Mouse (Mus musculus): ENCODE results near the gene Calcoco1.

Calcoco1 gene

GRCm38 (mm10) chr15:102742589-102742988 is 20.6 kb upstream of the Calcoco1 start:
- in situ Hi-C loops (cut with MboI; ENCODE audit: unreplicated experiment in 2 of 2): loop anchor here (5.0 kb wide), 1 partner anchor 45 kb away; no protein-coding TSS in a partner anchor

- in situ Hi-C loops (cut with MboI; ENCODE audit: unreplicated experiment in 2 of 2): loop anchor here (5.0 kb wide), 1 partner anchor 42 kb away; no protein-coding TSS in a partner anchor
These were observed 17.7 kb upstream of the Calcoco1 start for GRCm38 (mm10) chr15:102739520-102740297.

GRCm38 (mm10) chr15:102738434-102738833 is 16.5 kb upstream of the Calcoco1 start:
- in situ Hi-C loops (cut with MboI; ENCODE audit: unreplicated experiment in 2 of 2): no loop called here

- in situ Hi-C loops (cut with MboI; ENCODE audit: unreplicated experiment in 2 of 2): no loop called here
These were observed 15.1 kb upstream of the Calcoco1 start for GRCm38 (mm10) chr15:102737092-102737491.

- in situ Hi-C loops (cut with MboI; ENCODE audit: unreplicated experiment in 2 of 2): no loop called here
These were observed 14.4 kb upstream of the Calcoco1 start for GRCm38 (mm10) chr15:102736127-102736944.

- in situ Hi-C loops (cut with MboI; ENCODE audit: unreplicated experiment in 2 of 2): no loop called here
These were observed 13.1 kb upstream of the Calcoco1 start for GRCm38 (mm10) chr15:102735031-102735430.

GRCm38 (mm10) chr15:102733759-102734531 is 12.0 kb upstream of the Calcoco1 start:
- in situ Hi-C loops (cut with MboI; ENCODE audit: unreplicated experiment in 2 of 2): no loop called here

GRCm38 (mm10) chr15:102733233-102733632 is 11.3 kb upstream of the Calcoco1 start:
- in situ Hi-C loops (cut with MboI; ENCODE audit: unreplicated experiment in 2 of 2): no loop called here

GRCm38 (mm10) chr15:102732406-102732805 is 10.4 kb upstream of the Calcoco1 start:
- in situ Hi-C loops (cut with MboI; ENCODE audit: unreplicated experiment in 2 of 2): no loop called here

GRCm38 (mm10) chr15:102727951-102728350 is 6.0 kb upstream of the Calcoco1 start:
- in situ Hi-C loops (cut with MboI; ENCODE audit: unreplicated experiment in 2 of 2): no loop called here

GRCm38 (mm10) chr15:102723358-102724135 is 1.6 kb upstream of the Calcoco1 start:
- in situ Hi-C loops (cut with MboI; ENCODE audit: unreplicated experiment in 2 of 2): no loop called here

GRCm38 (mm10) chr15:102722500-102722931 is 538 bp upstream of the Calcoco1 start:
- in situ Hi-C loops (cut with MboI; ENCODE audit: unreplicated experiment in 2 of 2): no loop called here

- in situ Hi-C loops (cut with MboI; ENCODE audit: unreplicated experiment in 2 of 2): no loop called here
These were observed 721 bp downstream of the Calcoco1 start for GRCm38 (mm10) chr15:102721016-102721898.

- in situ Hi-C loops (cut with MboI; ENCODE audit: unreplicated experiment in 2 of 2): no loop called here
These were observed 5.8 kb downstream of the Calcoco1 start for GRCm38 (mm10) chr15:102716132-102716531.

- in situ Hi-C loops (cut with MboI; ENCODE audit: unreplicated experiment in 2 of 2): no loop called here
These were observed 14.2 kb downstream of the Calcoco1 start for GRCm38 (mm10) chr15:102707736-102708269.

GRCm38 (mm10) chr15:102705923-102706503 is 16.0 kb downstream of the Calcoco1 start:
- in situ Hi-C loops (cut with MboI; ENCODE audit: unreplicated experiment in 2 of 2): no loop called here

GRCm38 (mm10) chr15:102705226-102705894 is 16.6 kb downstream of the Calcoco1 start:
- in situ Hi-C loops (cut with MboI; ENCODE audit: unreplicated experiment in 2 of 2): no loop called here

- in situ Hi-C loops (cut with MboI; ENCODE audit: unreplicated experiment in 2 of 2): no loop called here
These were observed 17.2 kb downstream of the Calcoco1 start for GRCm38 (mm10) chr15:102704806-102705205.

All from v-Abl transformed pro-B cells (cell line).